Mouse (Mus musculus) hindbrain, embryonic 11.5 days (tissue): ENCODE measurements around the gene Smim6. TPM values are rescaled to one million over a fixed set of nuclear protein-coding genes. Genes with fewer than 3 reads are reported as not detected.

Source experiments
- ATAC-seq: fragments of 200-750 bp; cut with Nextera tagmentation; 2 replicates; pipeline ENCODE4 v1.8.0; 2017; ENCODE audit warnings: mild to moderate bottlenecking, moderate TSS enrichment, moderate library complexity; ENCODE audit not compliant: low FRiP score
- DNase-seq: peaks from one replicate; pipeline ENCODE4 v3.0.0-alpha.2; 2015; ENCODE audit warnings: low spot score
- H3K27ac ChIP-seq: fragments of 300-500 bp; sonication (generic); 2 replicates; pipeline ENCODE4 v1.5.1; 2014; ENCODE audit warnings: mild to moderate bottlenecking, low read depth, low read length
- H3K27me3 ChIP-seq: fragments of 300-500 bp; sonication (generic); 2 replicates; pipeline ENCODE4 v1.6.1; 2014; ENCODE audit warnings: mild to moderate bottlenecking, low read length, moderate library complexity, mixed read lengths; ENCODE audit not compliant: control insufficient read depth, insufficient read depth
- H3K36me3 ChIP-seq: fragments of 300-500 bp; sonication (generic); 2 replicates; pipeline ENCODE4 v1.6.1; 2014; ENCODE audit warnings: mild to moderate bottlenecking, low read length, moderate library complexity, mixed read lengths; ENCODE audit not compliant: control insufficient read depth, insufficient read depth
- H3K4me1 ChIP-seq: fragments of 300-500 bp; sonication (generic); replicated peaks from 2 replicates; pipeline ENCODE4 v1.6.1; 2014; ENCODE audit warnings: low read length, mixed read lengths; ENCODE audit not compliant: control insufficient read depth, insufficient read depth
- H3K4me2 ChIP-seq: fragments of 300-500 bp; sonication (generic); replicated peaks from 2 replicates; pipeline ENCODE4 v1.6.1; 2014; ENCODE audit warnings: mild to moderate bottlenecking, low read depth, low read length
- H3K4me3 ChIP-seq: fragments of 300-500 bp; sonication (generic); 2 replicates; pipeline ENCODE4 v1.5.1; 2014; ENCODE audit warnings: low read depth, low read length
- H3K9ac ChIP-seq: fragments of 300-500 bp; sonication (generic); 2 replicates; pipeline ENCODE4 v1.6.1; 2014; ENCODE audit warnings: low read depth, low read length
- H3K9me3 ChIP-seq: fragments of 300-500 bp; sonication (generic); 2 replicates; pipeline ENCODE4 v1.6.1; 2016; ENCODE audit warnings: low read length; ENCODE audit not compliant: control insufficient read depth
- WGBS: fragments of 180-500 bp; shearing (Covaris S2); extraction: QIAGEN DNeasy Blood & Tissue Kit; methylation state at CpG from one replicate; pipeline ENCODE4 v1.1.7; 2014; 5-methylcytosine and 5-hydroxymethylcytosine counted together
- polyA plus RNA-seq: library from polyadenylated mRNA; unstranded; fragments of >200 nt; fragmentation: Nextera tagmentation; extraction: Ambion mirVana; gene quantifications from 2 replicates; pipeline ENCODE4 v1.2.1, GENCODE M21; 2014

The Smim6 gene
- polyA plus RNA-seq, 1 experiment from 2014 or later: 0.65 TPM

DNA sequence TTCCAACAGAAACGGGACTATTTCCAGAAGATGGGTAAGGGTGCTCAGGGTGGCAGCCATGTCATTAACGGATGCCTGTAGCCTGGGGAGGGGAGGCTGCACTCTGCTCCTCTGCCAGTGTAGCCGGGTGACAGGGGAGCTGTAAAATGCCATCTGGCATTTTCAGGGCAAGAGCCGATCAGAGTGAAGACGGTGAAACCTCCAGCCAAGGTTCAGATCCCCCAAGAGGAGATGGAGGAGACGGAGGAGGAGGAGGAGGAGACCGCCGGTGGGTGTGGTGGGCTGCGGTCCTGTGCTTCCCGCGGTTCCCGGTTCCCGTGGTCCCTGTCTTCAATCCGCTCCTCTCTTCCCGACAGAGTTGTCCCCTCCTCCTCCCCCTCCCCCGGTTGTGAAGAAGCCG lies 28.6 kb upstream of the Smim6 start:
- H3K27ac ChIP-seq: no peak overlapping the region
- ATAC-seq: no peak
- no peak overlapping the region for H3K4me2 ChIP-seq
- no peaks in the 10 kb centered on the region for H3K9me3 ChIP-seq
- no peaks in the 10 kb centered on the region; the same call in 1 of the 2 replicates for H3K27me3 ChIP-seq
- no peak for DNase-seq
- H3K4me1 ChIP-seq: no peaks in the 10 kb centered on the region
- no peaks in the 10 kb centered on the region for H3K36me3 ChIP-seq
- H3K4me3 ChIP-seq: no peak overlapping the region
- H3K9ac ChIP-seq: no peak overlapping the region
- 30% methylated on average over 14 of the region's 17 CpGs for WGBS

DNA sequence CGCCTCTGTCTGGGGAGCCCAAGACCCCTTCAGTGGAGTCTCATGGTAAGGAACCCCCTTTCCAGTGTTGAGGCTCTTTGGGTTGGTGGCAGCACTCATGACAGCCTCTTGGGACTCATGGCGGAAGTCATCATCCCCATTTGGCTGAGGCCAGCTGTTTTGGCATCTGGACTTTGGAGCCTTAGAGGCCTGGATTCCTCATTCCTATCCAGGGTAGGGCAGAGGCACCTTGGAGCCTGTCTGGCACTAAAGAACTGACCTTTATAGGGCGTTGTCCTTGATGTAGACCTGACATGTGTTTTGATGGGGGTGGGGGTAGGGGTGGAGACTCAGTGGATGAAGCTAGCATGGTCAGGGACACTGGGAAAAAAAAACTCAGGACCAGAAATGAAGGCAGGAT lies 27.5 kb upstream of the Smim6 start:
- H3K27ac ChIP-seq: no peak overlapping the region
- WGBS: 91% methylated on average over 3 of the region's 3 CpGs
- no peaks in the 10 kb centered on the region for H3K9me3 ChIP-seq
- no peak overlapping the region for H3K4me3 ChIP-seq
- no peak overlapping the region for H3K9ac ChIP-seq
- no peak overlapping the region for H3K4me2 ChIP-seq
- no peaks in the 10 kb centered on the region; the same call in 1 of the 2 replicates for H3K27me3 ChIP-seq
- no peaks in the 10 kb centered on the region for H3K36me3 ChIP-seq
- no peak for ATAC-seq
- H3K4me1 ChIP-seq: no peaks in the 10 kb centered on the region
- DNase-seq: no peak

DNA sequence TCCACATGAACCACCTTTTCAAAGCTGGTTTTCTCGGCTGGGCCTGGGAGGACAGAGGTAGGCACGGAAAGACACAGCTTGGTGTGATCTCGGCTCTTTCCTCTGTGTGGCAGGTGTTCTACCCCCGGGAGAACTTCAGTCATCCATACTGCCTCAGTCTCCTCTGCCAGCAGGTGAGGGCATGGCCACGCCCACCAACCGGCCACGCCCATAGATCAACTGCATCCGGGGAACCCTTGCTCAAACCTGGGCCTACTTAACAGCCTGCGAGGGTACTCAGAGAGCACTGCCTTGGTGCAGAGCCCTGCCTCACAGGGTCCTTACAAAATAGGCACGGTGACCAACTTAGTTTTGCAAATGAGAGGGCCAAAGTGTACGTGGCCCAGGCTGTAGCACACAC lies 26.5 kb upstream of the Smim6 start:
- ATAC-seq (no peak), DNase-seq (no peak)
- Histone ChIP-seq H3K4me1 (no peaks in the 10 kb centered on the region), H3K4me2 (no peak overlapping the region), H3K4me3 (no peak overlapping the region), H3K27me3 (no peaks in the 10 kb centered on the region; the same call in 1 of the 2 replicates), H3K9ac (no peak overlapping the region), H3K36me3 (no peaks in the 10 kb centered on the region), H3K9me3 (no peaks in the 10 kb centered on the region), H3K27ac (no peak overlapping the region)
- WGBS: 79% methylated on average over 11 of the region's 11 CpGs

DNA sequence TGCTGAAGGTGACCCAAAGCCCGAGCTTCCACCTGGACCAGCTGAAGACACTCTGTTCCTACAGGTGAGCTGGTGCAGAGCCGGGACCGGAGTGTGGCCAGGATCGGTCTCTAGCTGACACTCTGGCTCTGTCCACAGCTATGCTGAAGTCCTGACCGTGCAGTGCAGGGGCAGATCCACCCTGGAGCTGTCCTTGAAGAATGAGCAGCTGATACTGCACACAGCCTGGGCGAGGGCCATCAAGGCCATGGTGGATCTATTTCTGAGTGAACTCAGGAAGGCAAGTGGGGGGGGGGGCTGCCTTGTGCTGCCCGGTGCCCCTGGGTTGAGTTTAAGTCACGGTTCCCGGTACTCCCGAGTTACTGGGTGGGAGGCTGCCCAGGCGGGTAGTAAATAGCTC lies 25.4 kb upstream of the Smim6 start:
- WGBS: 90% methylated on average over 11 of the region's 11 CpGs
- ATAC-seq (no peak), DNase-seq (no peak)
- Histone ChIP-seq H3K9ac (no peak overlapping the region), H3K9me3 (no peaks in the 10 kb centered on the region), H3K27me3 (no peaks in the 10 kb centered on the region; the same call in 1 of the 2 replicates), H3K36me3 (no peaks in the 10 kb centered on the region), H3K4me3 (no peak overlapping the region), H3K4me1 (no peaks in the 10 kb centered on the region), H3K4me2 (no peak overlapping the region), H3K27ac (no peak overlapping the region)

DNA sequence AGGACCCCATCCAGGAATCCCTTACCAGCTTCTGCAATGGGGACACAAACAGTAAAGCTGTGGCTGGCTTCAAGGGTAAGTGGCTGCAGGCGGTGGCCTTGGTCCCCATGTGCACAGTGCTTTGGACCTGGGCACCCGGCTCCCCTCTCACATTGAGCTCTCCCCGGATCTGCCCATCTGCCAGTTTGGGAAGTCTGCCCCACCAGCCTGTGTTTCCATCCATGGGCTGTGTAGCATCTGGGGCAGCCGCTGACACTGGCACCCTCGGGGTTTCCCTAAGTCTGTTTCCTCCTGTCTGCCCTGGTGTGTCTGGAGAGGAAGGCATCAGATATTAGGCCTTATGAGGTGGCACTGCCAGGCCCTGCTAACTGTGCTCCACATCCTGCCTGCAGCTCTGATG lies 23.8 kb upstream of the Smim6 start:
- Histone ChIP-seq H3K4me2 (no peak overlapping the region), H3K36me3 (no peaks in the 10 kb centered on the region), H3K9ac (no peak overlapping the region), H3K4me1 (no peaks in the 10 kb centered on the region), H3K27me3 (no peaks in the 10 kb centered on the region), H3K27ac (no peak overlapping the region), H3K4me3 (no peak overlapping the region), H3K9me3 (no peaks in the 10 kb centered on the region)
- WGBS: 80% methylated on average over 5 of the region's 5 CpGs
- no peak for DNase-seq
- no peak for ATAC-seq

DNA sequence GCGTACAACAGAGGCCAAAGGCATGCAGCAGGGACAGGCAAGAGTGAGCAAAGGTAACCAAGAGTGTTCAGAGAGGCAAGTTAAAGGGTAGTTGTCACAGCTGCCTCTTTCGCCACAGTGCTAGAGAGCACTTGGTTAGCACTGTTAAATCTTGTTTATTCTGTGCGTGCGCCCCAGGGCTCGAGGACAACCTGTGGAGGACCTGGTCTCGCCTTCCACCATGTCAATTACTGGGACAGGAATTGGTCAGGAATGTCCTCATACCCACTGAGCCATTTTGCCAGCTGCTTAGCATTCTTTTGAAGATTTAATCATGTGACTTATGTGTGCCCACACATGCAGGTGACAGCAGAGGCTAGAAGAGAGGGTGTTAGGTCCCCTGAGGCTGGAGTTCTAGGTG lies 22.7 kb upstream of the Smim6 start:
- Histone ChIP-seq H3K27me3 (no peaks in the 10 kb centered on the region), H3K27ac (no peak overlapping the region), H3K4me3 (no peak overlapping the region), H3K9me3 (no peaks in the 10 kb centered on the region), H3K4me1 (no peaks in the 10 kb centered on the region), H3K9ac (0 out of 2 replicates have a peak overlapping the region, but pooled peaks have one; percentile 7), H3K36me3 (no peaks in the 10 kb centered on the region), H3K4me2 (no peak overlapping the region)
- no peak for ATAC-seq
- WGBS: 86% methylated on average over 6 of the region's 6 CpGs
- no peak for DNase-seq

DNA sequence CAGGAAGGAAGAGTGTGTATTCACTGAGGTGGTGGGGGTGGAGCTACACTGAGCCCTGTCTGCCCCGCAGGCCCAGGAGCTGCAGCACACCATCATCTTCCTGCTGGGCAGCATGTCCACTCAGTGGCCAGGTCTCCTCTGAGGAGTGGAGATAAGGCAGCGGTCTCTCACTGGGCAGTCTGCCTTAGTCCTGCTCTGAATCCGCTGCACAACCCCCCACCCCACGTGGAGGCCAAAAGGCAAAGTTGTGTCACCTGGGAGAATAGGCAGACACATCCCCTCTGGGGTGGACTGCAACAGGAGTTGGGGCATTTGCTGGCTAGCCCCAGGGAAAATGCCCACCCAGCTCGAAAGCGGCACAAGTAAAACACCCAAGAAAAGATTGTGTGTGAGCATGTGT lies 19.6 kb upstream of the Smim6 start:
- WGBS: 53% methylated on average over 6 of the region's 6 CpGs
- H3K4me1 ChIP-seq: no peaks in the 10 kb centered on the region
- H3K9me3 ChIP-seq: no peaks in the 10 kb centered on the region
- no peak for DNase-seq
- no peak overlapping the region for H3K4me2 ChIP-seq
- H3K9ac ChIP-seq: no peak overlapping the region
- H3K27me3 ChIP-seq: no peaks in the 10 kb centered on the region
- no peak overlapping the region for H3K27ac ChIP-seq
- H3K4me3 ChIP-seq: no peak overlapping the region
- no peaks in the 10 kb centered on the region for H3K36me3 ChIP-seq
- ATAC-seq: no peak

DNA sequence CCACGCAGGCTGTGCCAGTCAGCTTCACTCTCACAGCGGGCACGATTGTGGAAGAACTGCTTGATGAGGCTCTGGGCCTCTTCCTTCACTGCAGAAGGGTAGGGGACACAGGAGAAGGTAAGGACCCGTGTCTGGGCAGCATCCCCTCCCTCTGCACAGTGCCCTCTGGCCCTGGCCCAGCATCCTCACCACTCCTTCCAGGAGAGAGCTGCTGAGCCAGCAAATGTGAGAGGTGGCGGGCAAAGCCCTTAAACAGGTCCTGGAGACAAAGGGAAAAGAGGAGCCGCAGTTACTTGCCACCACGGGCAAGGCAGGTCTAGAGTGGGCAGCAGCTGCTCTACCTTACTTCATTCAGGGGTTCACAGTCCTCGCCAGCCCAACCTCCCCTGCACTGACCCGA lies 18.7 kb upstream of the Smim6 start:
- Histone ChIP-seq H3K9me3 (no peaks in the 10 kb centered on the region), H3K36me3 (no peaks in the 10 kb centered on the region), H3K4me1 (no peaks in the 10 kb centered on the region), H3K27ac (no peak overlapping the region), H3K27me3 (no peaks in the 10 kb centered on the region), H3K4me2 (no peak overlapping the region), H3K4me3 (no peak overlapping the region), H3K9ac (no peak overlapping the region)
- ATAC-seq: no peak
- no peak for DNase-seq
- WGBS: 93% methylated on average over 8 of the region's 9 CpGs

DNA sequence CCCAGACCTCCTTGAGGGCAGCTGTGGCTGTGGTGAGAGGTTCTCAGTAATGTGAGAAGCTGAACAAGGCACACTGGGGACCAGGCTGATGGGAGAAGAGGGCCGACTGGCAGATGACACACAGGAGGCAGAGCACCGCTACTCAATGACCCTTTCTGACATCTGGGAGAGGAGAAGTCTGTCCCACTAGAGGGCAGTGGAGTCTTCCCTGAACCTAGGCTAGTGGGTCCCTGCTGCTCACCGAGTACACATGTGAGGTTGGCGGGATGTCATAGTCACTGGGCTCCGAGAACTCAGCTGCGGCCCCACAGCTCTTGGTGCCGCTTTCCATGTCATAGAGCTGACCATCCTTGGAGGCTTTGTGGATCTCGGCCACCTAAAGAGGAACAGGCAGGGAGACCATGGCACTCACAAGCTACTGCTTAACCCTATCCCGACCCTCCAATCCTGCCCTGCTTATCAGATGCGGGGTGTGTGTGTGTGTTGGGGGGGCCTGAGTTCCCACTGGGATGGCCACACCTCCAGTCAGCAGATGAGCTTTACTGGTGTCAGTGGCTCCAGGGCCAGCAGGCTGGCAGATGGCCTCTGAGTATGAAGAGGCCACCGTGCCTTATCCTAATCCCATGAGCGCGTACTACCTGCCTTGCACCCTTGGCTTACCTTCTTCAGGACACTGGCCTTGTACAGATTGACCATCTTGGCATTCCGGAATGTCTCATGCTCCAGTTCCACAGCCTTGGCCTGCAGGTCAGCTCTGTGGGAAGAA lies 16.9 kb upstream of the Smim6 start:
- no peaks in the 10 kb centered on the region for H3K36me3 ChIP-seq
- DNase-seq: peak; percentile 38
- no peaks in the 10 kb centered on the region for H3K27me3 ChIP-seq
- peak overlapping the region; percentile 24; the same call in 1 of the 2 replicates for H3K27ac ChIP-seq
- no peak overlapping the region for H3K9ac ChIP-seq
- no peak overlapping the region for H3K4me3 ChIP-seq
- no peaks in the 10 kb centered on the region for H3K9me3 ChIP-seq
- 73% methylated on average over 14 of the region's 14 CpGs for WGBS
- H3K4me2 ChIP-seq: no peak overlapping the region
- H3K4me1 ChIP-seq: 0 out of 2 replicates have a peak, but pooled peaks cover 3% of the 10 kb centered on the region
- ATAC-seq: no peak
